Mouse (Mus musculus) limb, embryonic 14.5 days (tissue): ENCODE measurements at regions not wholly inside any gene's neighbourhood (a gene's known extent, or its start where the extent isn't known, plus 50 kb on each side); places are given as distances from the start of the nearest gene placed in this dataset.

ENCODE experiments used
- ATAC-seq: fragments of 200-750 bp; cut with Nextera tagmentation; 2 replicates; pipeline ENCODE4 v1.8.0; 2017; ENCODE audit warnings: low read depth, moderate number of reproducible peaks, moderate TSS enrichment; ENCODE audit not compliant: low FRiP score
- DNase-seq: peaks from one replicate; pipeline ENCODE4 v3.0.0-alpha.2; 2015; ENCODE audit warnings: low spot score
- H3K27ac ChIP-seq: fragments of 300-500 bp; sonication (generic); replicated peaks from 2 replicates; pipeline ENCODE4 v1.5.1; 2014; ENCODE audit warnings: low read depth, mild to moderate bottlenecking, low read length, moderate library complexity, mixed read lengths
- H3K27me3 ChIP-seq: fragments of 300-500 bp; sonication (generic); 2 replicates; pipeline ENCODE4 v1.6.1; 2014; ENCODE audit warnings: low read length, mixed read lengths; ENCODE audit not compliant: control insufficient read depth, insufficient read depth
- H3K36me3 ChIP-seq: fragments of 300-500 bp; sonication (generic); 2 replicates; pipeline ENCODE4 v1.6.1; 2014; ENCODE audit warnings: mild to moderate bottlenecking, low read length, moderate library complexity, mixed read lengths; ENCODE audit not compliant: control insufficient read depth, insufficient read depth
- H3K4me1 ChIP-seq: fragments of 300-500 bp; sonication (generic); 2 replicates; pipeline ENCODE4 v1.6.1; 2014; ENCODE audit warnings: antibody characterized with exemption, low read length, mixed read lengths; ENCODE audit not compliant: control insufficient read depth, insufficient read depth
- H3K4me2 ChIP-seq: fragments of 300-500 bp; sonication (generic); replicated peaks from 2 replicates; pipeline ENCODE4 v1.6.1; 2014; ENCODE audit warnings: low read depth, mild to moderate bottlenecking, low read length, moderate library complexity; ENCODE audit not compliant: severe bottlenecking
- H3K4me3 ChIP-seq: fragments of 300-500 bp; sonication (generic); replicated peaks from 2 replicates; pipeline ENCODE4 v1.5.1; 2014; ENCODE audit warnings: low read length
- H3K9ac ChIP-seq: fragments of 300-500 bp; sonication (generic); 2 replicates; pipeline ENCODE4 v1.6.1; 2014; ENCODE audit warnings: mild to moderate bottlenecking, low read depth, low read length, moderate library complexity; ENCODE audit not compliant: severe bottlenecking
- H3K9me3 ChIP-seq: fragments of 300-500 bp; sonication (generic); 2 replicates; pipeline ENCODE4 v1.6.1; 2016; ENCODE audit warnings: low read length; ENCODE audit not compliant: control insufficient read depth
- POLR2A ChIP-seq: fragments of 200-500 bp; IDR thresholded peaks from 2 replicates; pipeline ENCODE4 v1.8.0; 2012; ENCODE audit warnings: inconsistent platforms, mild to moderate bottlenecking, moderate library complexity, borderline replicate concordance; ENCODE audit not compliant: insufficient read depth, insufficient read length; ENCODE audit errors: extremely low read depth
- WGBS: fragments of 180-500 bp; shearing (Covaris S2); extraction: QIAGEN DNeasy Blood & Tissue Kit; methylation state at CpG from one replicate; pipeline ENCODE4 v1.1.7; 2014; 5-methylcytosine and 5-hydroxymethylcytosine counted together

- Histone ChIP-seq H3K9me3 (no peaks in the 10 kb centered on the region), H3K4me3 (no peak overlapping the region), H3K4me1 (no peaks in the 10 kb centered on the region), H3K36me3 (no peaks in the 10 kb centered on the region), H3K27me3 (no peaks in the 10 kb centered on the region), H3K9ac (no peak overlapping the region), H3K27ac (no peak overlapping the region), H3K4me2 (no peak overlapping the region)
- TF ChIP-seq POLR2A: no peak
- ATAC-seq (no peak), DNase-seq (peak; percentile 3)
- 78% methylated on average over 6 of the region's 6 CpGs for WGBS
Measured at GRCm38 (mm10) chr19:35150780-35151725, 228.9 kb downstream of the Kif20b start.

GRCm38 (mm10) chr19:35151841-35152240 is 229.7 kb downstream of the Kif20b start:
- Histone ChIP-seq H3K4me1 (no peaks in the 10 kb centered on the region), H3K9me3 (no peaks in the 10 kb centered on the region), H3K27ac (no peak overlapping the region), H3K36me3 (no peaks in the 10 kb centered on the region), H3K27me3 (no peaks in the 10 kb centered on the region), H3K9ac (no peak overlapping the region), H3K4me3 (no peak overlapping the region), H3K4me2 (no peak overlapping the region)
- ATAC-seq: no peak
- 66% methylated on average over 5 of the region's 5 CpGs for WGBS
- no peak for DNase-seq
- no peak for TF ChIP-seq POLR2A

GRCm38 (mm10) chr19:35157849-35158248 is 235.7 kb downstream of the Kif20b start:
- H3K4me3 ChIP-seq: no peak overlapping the region
- H3K27ac ChIP-seq: no peak overlapping the region
- H3K27me3 ChIP-seq: no peaks in the 10 kb centered on the region
- DNase-seq (no peak), ATAC-seq (no peak)
- no peak overlapping the region for H3K4me2 ChIP-seq
- no peaks in the 10 kb centered on the region for H3K4me1 ChIP-seq
- H3K9ac ChIP-seq: no peak overlapping the region
- WGBS: 79% methylated on average over 3 of the region's 3 CpGs
- no peak for TF ChIP-seq POLR2A
- no peaks in the 10 kb centered on the region for H3K36me3 ChIP-seq
- no peaks in the 10 kb centered on the region for H3K9me3 ChIP-seq

- no peak for ATAC-seq
- no peaks in the 10 kb centered on the region for H3K4me1 ChIP-seq
Measured at GRCm38 (mm10) chr19:35164727-35165126, 242.6 kb downstream of the Kif20b start.

GRCm38 (mm10) chr19:35170554-35170953 is 248.4 kb downstream of the Kif20b start:
- Histone ChIP-seq H3K27me3 (no peaks in the 10 kb centered on the region), H3K4me1 (no peaks in the 10 kb centered on the region), H3K9me3 (no peaks in the 10 kb centered on the region), H3K27ac (no peak overlapping the region), H3K36me3 (no peaks in the 10 kb centered on the region), H3K4me3 (no peak overlapping the region), H3K9ac (no peak overlapping the region), H3K4me2 (no peak overlapping the region)
- no peak for TF ChIP-seq POLR2A
- DNase-seq: no peak
- ATAC-seq: no peak
- WGBS: 60% methylated on average over 2 of the region's 2 CpGs

More at GRCm38 (mm10) chr19:35164727-35165126, 242.6 kb downstream of the Kif20b start:
- no peak for TF ChIP-seq POLR2A
- WGBS: 86% methylated on average over 2 of the region's 2 CpGs
- no peak for DNase-seq
- Histone ChIP-seq H3K9ac (no peak overlapping the region), H3K9me3 (no peaks in the 10 kb centered on the region), H3K4me2 (no peak overlapping the region), H3K4me3 (no peak overlapping the region), H3K27ac (no peak overlapping the region), H3K36me3 (no peaks in the 10 kb centered on the region), H3K27me3 (no peaks in the 10 kb centered on the region)
